Mouse (Mus musculus): ENCODE measurements around the gene Gm21904.
"Not testable (repeated sequence)": the region's sequence is repeated elsewhere in the genome, so short reads cannot be mapped to it uniquely, and the experiment has no call there.

Gm21904 gene

DNA sequence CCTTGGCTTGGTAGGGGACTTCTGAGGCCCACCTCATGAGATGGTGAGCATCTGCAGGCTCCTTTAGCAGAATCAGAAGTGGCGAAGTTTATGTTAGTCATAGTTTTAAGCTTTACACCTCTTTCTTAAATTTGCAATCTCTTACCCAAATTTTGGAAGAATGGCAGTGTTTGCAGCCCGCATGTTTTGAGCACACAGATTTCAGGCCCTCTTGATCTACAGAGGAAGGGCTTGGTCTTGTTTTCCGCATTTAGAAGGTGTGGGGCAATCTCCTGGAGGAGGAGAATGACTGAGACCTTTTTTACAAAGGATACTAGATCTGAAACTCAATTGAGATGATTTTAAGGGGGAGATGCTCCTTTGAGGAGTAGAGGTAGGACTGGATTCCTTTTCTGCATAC lies at the start of gene Gm21904:
Gene Gm21904, minus strand, starts transcription at position 101 of the 400 bp plus-strand sequence.
- DNase-seq (ENCODE audit: low read depth, low spot score) = not testable (repeated sequence)

DNA sequence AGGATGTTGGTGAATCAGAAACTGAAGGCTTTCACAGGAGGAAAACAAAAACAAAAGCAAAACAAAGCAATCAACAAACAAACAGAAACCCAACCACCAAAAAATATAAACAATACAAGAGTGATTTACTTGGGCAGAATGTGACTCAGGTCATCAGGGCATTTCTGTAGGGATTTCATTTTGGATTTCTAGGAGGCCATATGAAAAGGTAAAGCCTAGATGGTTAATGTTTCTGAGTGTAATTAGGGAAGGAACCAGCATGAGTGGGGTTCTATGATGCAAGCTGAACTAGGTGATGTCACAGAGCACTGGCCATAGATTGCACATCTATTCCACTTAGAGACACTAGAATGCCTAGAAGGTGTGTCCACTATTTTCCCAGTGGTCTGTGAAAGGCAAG lies 28.4 kb upstream of the Gm21904 start, which contains the start of the genes Gm20772 and Gm20831:
Gene Gm20772, plus strand, starts transcription at position 301 of the 400 bp plus-strand sequence.
Gene Gm20831, plus strand, starts transcription at position 301 of the 400 bp plus-strand sequence.
- DNase-seq (ENCODE audit: low read depth, low spot score) = not testable (repeated sequence)

All from CD4-positive helper T cell, adult 2 months (primary cell).